Comparison of ENCODE assay signal across 8 mouse cellular contexts in genomic region chr5:115235786-115236263, GRCm38 (mm10). TPM values are rescaled to one million over a fixed set of nuclear protein-coding genes. Genes with fewer than 3 reads are reported as not detected.
DNase-seq lines count a peak whose midpoint lies in the region; ATAC-seq and TF ChIP-seq lines count a peak whose summit lies in the region.

Pop5 (plus strand) TSS chr5:115235836.

- DNase-seq in brain, embryonic 14.5 days (ENCODE audit: low read depth) = peak; percentile 93
- DNase-seq in kidney, postnatal 0 days (ENCODE audit: low spot score) = peak; percentile 96
- peak; percentile 81 to 87 for DNase-seq in natural killer cell, adult 2 months (ENCODE audit: low spot score in 2 of 2)

- 2% methylated on average over 21 of the region's 21 CpGs for WGBS in heart, embryonic 12.5 days
- WGBS in kidney, postnatal 0 days = 1% methylated on average over 21 of the region's 21 CpGs
- 2% methylated on average over 21 of the region's 21 CpGs for WGBS in liver, embryonic 12.5 days (ENCODE audit: insufficient replicate concordance)
- WGBS in stomach, embryonic 15.5 days = 1% methylated on average over 21 of the region's 21 CpGs

- H3K9ac ChIP-seq in heart, embryonic 12.5 days = peak within 1 kb of the TSS; percentile 78
- peak within 1 kb of the TSS; percentile 70 for H3K9ac ChIP-seq in kidney, postnatal 0 days (ENCODE audit: low read depth, low read length)
- H3K9ac ChIP-seq in liver, embryonic 12.5 days = peak within 1 kb of the TSS; percentile 71
- peak within 1 kb of the TSS; percentile 58; the same call in 1 of the 2 replicates for H3K9ac ChIP-seq in stomach, embryonic 15.5 days

- H3K4me2 ChIP-seq in heart, embryonic 12.5 days = peak within 1 kb of the TSS; percentile 86
- H3K4me2 ChIP-seq in kidney, postnatal 0 days (ENCODE audit: low read length) = peak within 1 kb of the TSS; percentile 92
- H3K4me2 ChIP-seq in liver, embryonic 12.5 days = peak within 1 kb of the TSS; percentile 91
- peak within 1 kb of the TSS; percentile 98 for H3K4me2 ChIP-seq in stomach, embryonic 15.5 days

- peaks cover 14% of the 10 kb centered on the region for H3K36me3 ChIP-seq in C2C12 (ENCODE audit: control insufficient read depth, insufficient read depth)
- H3K36me3 ChIP-seq in erythroblast, embryonic 14.5 days (ENCODE audit: control insufficient read depth) = peaks cover 24% of the 10 kb centered on the region
- H3K36me3 ChIP-seq in heart, embryonic 12.5 days = peaks cover 13% of the 10 kb centered on the region
- H3K36me3 ChIP-seq in kidney, postnatal 0 days (ENCODE audit: insufficient read depth, low read length) = peaks cover 9% of the 10 kb centered on the region
- H3K36me3 ChIP-seq in liver, embryonic 12.5 days = peaks cover 14% of the 10 kb centered on the region
- H3K36me3 ChIP-seq in stomach, embryonic 15.5 days = peaks cover 12% of the 10 kb centered on the region

- no peak for TF ChIP-seq POLR2A in brain, embryonic 14.5 days (IDR thresholded peaks at IDR 0.05; ENCODE audit: borderline replicate concordance, extremely low read depth, insufficient read depth, insufficient read length, poor library complexity, severe bottlenecking)

- peaks cover 46% of the 10 kb centered on the region for H3K4me1 ChIP-seq in erythroblast, embryonic 14.5 days (ENCODE audit: control insufficient read depth)
- H3K4me1 ChIP-seq in heart, embryonic 12.5 days (replicated peaks) = peaks cover 18% of the 10 kb centered on the region
- peaks cover 6% of the 10 kb centered on the region; the same call in 1 of the 2 replicates for H3K4me1 ChIP-seq in kidney, postnatal 0 days (replicated peaks; ENCODE audit: insufficient read depth, low read length)
- peaks cover 32% of the 10 kb centered on the region for H3K4me1 ChIP-seq in liver, embryonic 12.5 days
- H3K4me1 ChIP-seq in stomach, embryonic 15.5 days = peaks cover 11% of the 10 kb centered on the region

- TF ChIP-seq CTCF in C2C12 (IDR thresholded peaks at IDR 0.05; ENCODE audit: control insufficient read depth, insufficient read depth, insufficient read length) = peak; percentile 87
- TF ChIP-seq CTCF in brain, embryonic 14.5 days (IDR thresholded peaks at IDR 0.05; ENCODE audit: borderline replicate concordance, extremely low read depth, insufficient read depth, insufficient read length) = peak; percentile 99
- peak; percentile 98 for TF ChIP-seq CTCF in kidney, postnatal 0 days (IDR thresholded peaks at IDR 0.05; ENCODE audit: low read depth)

- H3K79me3 ChIP-seq in C2C12 (ENCODE audit: low read depth) = peaks cover 7% of the 10 kb centered on the region

- H3K4me3 ChIP-seq in C2C12 (ENCODE audit: insufficient read depth, poor library complexity, severe bottlenecking) = peak within 1 kb of the TSS; percentile 39
- H3K4me3 ChIP-seq in erythroblast, embryonic 14.5 days (replicated peaks) = peak within 1 kb of the TSS; percentile 63
- peak within 1 kb of the TSS; percentile 68 for H3K4me3 ChIP-seq in heart, embryonic 12.5 days
- H3K4me3 ChIP-seq in kidney, postnatal 0 days (replicated peaks; ENCODE audit: low read depth, low read length) = peak within 1 kb of the TSS; percentile 51
- peak within 1 kb of the TSS; percentile 63 for H3K4me3 ChIP-seq in liver, embryonic 12.5 days
- H3K4me3 ChIP-seq in stomach, embryonic 15.5 days (replicated peaks) = peak within 1 kb of the TSS; percentile 61

- H3ac ChIP-seq in C2C12 (ENCODE audit: control insufficient read depth, insufficient read length, low read depth) = peak within 1 kb of the TSS; percentile 62

- no peaks in the 10 kb centered on the region for H3K27me3 ChIP-seq in C2C12 (ENCODE audit: control insufficient read depth, insufficient read depth, insufficient read length)
- peaks cover 52% of the 10 kb centered on the region for H3K27me3 ChIP-seq in erythroblast, embryonic 14.5 days (ENCODE audit: control insufficient read depth)
- no peaks in the 10 kb centered on the region; the same call in 1 of the 2 replicates for H3K27me3 ChIP-seq in heart, embryonic 12.5 days (replicated peaks)
- H3K27me3 ChIP-seq in kidney, postnatal 0 days (ENCODE audit: insufficient read depth, low read length) = no peaks in the 10 kb centered on the region
- H3K27me3 ChIP-seq in liver, embryonic 12.5 days (replicated peaks) = peaks cover 47% of the 10 kb centered on the region
- H3K27me3 ChIP-seq in stomach, embryonic 15.5 days (replicated peaks) = 0 out of 2 replicates have a peak, but pooled peaks cover 3% of the 10 kb centered on the region

- H3K27ac ChIP-seq in heart, embryonic 12.5 days (ENCODE audit: poor library complexity, severe bottlenecking) = no peak within 1 kb of the TSS
- peak within 1 kb of the TSS; percentile 64; the same call in 1 of the 2 replicates for H3K27ac ChIP-seq in kidney, postnatal 0 days
- peak within 1 kb of the TSS; percentile 46; the same call in 1 of the 2 replicates for H3K27ac ChIP-seq in liver, embryonic 12.5 days
- H3K27ac ChIP-seq in stomach, embryonic 15.5 days = no peak within 1 kb of the TSS

- no peaks in the 10 kb centered on the region; the same call in 1 of the 2 replicates for H3K9me3 ChIP-seq in erythroblast, embryonic 14.5 days (ENCODE audit: control insufficient read depth, low read length)
- H3K9me3 ChIP-seq in heart, embryonic 12.5 days (replicated peaks) = no peaks in the 10 kb centered on the region
- no peaks in the 10 kb centered on the region for H3K9me3 ChIP-seq in kidney, postnatal 0 days (replicated peaks; ENCODE audit: low read length)
- H3K9me3 ChIP-seq in liver, embryonic 12.5 days (replicated peaks) = no peaks in the 10 kb centered on the region
- H3K9me3 ChIP-seq in stomach, embryonic 15.5 days = no peaks in the 10 kb centered on the region

- ATAC-seq in heart, embryonic 12.5 days (ENCODE audit: insufficient number of reproducible peaks, low FRiP score) = peak; percentile 51
- peak; percentile 56 for ATAC-seq in kidney, postnatal 0 days (replicated peaks; ENCODE audit: low FRiP score, low read depth)
- peak; percentile 48; the same call in 1 of the 2 replicates for ATAC-seq in liver, embryonic 12.5 days
- ATAC-seq in stomach, embryonic 15.5 days (ENCODE audit: insufficient read depth, low FRiP score, low read depth) = peak; percentile 63

- peaks cover 22% of the 10 kb centered on the region for H3K79me2 ChIP-seq in C2C12 (ENCODE audit: control insufficient read depth, insufficient read depth)

TF ChIP-seq in C2C12, 6 proteins besides CTCF, POLR2A, EP300 and RAD21:
- TF ChIP-seq CEBPB (IDR thresholded peaks at IDR 0.05; ENCODE audit: low read depth) = no peak
- TF ChIP-seq MAX (IDR thresholded peaks at IDR 0.05) = no peak
- TF ChIP-seq MYOD1 (IDR thresholded peaks at IDR 0.05; ENCODE audit: control insufficient read depth, insufficient read length, low read depth) = no peak
- no peak for TF ChIP-seq USF1 (IDR thresholded peaks at IDR 0.05; ENCODE audit: low read depth)
- no peak for TF ChIP-seq MYOG (IDR thresholded peaks at IDR 0.05; ENCODE audit: control insufficient read depth, extremely low read depth, insufficient read length)
- no peak for TF ChIP-seq FOSL1 (IDR thresholded peaks at IDR 0.05; ENCODE audit: insufficient read depth, low read length, poor library complexity, severe bottlenecking)
TF ChIP-seq in C2C12: peak in this region for 0.

RNA-seq across cellular contexts. Expression of gene Pop5, which starts in this region (rescaled TPM):
- polyA plus RNA-seq in C2C12 (2012; fragmentation: generic; extraction: Trizol) = 141 TPM
- polyA plus RNA-seq in brain, embryonic 14.5 days (2012; rRNA removed) = 57.0 and 82.5 TPM in 2 replicates
- 12.0 and 13.2 TPM in 2 replicates for polyA plus RNA-seq in erythroblast, embryonic 14.5 days (2012)
- 63.2 and 68.6 TPM in 2 replicates for polyA plus RNA-seq in heart, embryonic 12.5 days (2016; fragmentation: Nextera tagmentation; extraction: Ambion mirVana)
- 160 and 161 TPM in 2 replicates for polyA plus RNA-seq in kidney, postnatal 0 days (2015; fragmentation: Nextera tagmentation; extraction: Ambion mirVana)
- polyA plus RNA-seq in liver, embryonic 12.5 days (2016; fragmentation: Nextera tagmentation; extraction: Ambion mirVana) = 140 and 143 TPM in 2 replicates
- polyA plus RNA-seq in stomach, embryonic 15.5 days (2015; fragmentation: Nextera tagmentation; extraction: Ambion mirVana) = 106 and 116 TPM in 2 replicates

Comparison
In these comparisons a context has a peak if more than half of its experiments do, and no peak if none do; other contexts are left out.
1. H3K27ac ChIP-seq: peak in kidney, postnatal 0 days (single experiment) and liver, embryonic 12.5 days (single experiment); none in heart, embryonic 12.5 days (single experiment) and stomach, embryonic 15.5 days (single experiment).
2. Peak in every context shown above with its lines, with median percentiles within 50 percentile points of each other: H3K4me3 ChIP-seq, CTCF ChIP-seq, DNase-seq, ATAC-seq, H3K4me2 ChIP-seq and H3K9ac ChIP-seq.